Mouse (Mus musculus) macrophage (primary cell): ENCODE results near the gene Thop1. TPM values are rescaled to one million over a fixed set of nuclear protein-coding genes. Genes with fewer than 3 reads are reported as not detected.
A peak's percentile ranks its signal among the peaks of the same experiment; 100 is the strongest.

ENCODE experiments used
- H3K27ac ChIP-seq: fragments of 350-480 bp; formaldehyde crosslinking; 2 replicates; pipeline ENCODE4 v1.9.0; 2021
- H3K36me3 ChIP-seq: fragments of 350-480 bp; formaldehyde crosslinking; 2 replicates; pipeline ENCODE4 v1.9.0; 2021; ENCODE audit errors: inconsistent target
- H3K4me3 ChIP-seq: fragments of 350-480 bp; formaldehyde crosslinking; 2 replicates; pipeline ENCODE4 v1.9.0; 2021; ENCODE audit errors: inconsistent target
- H3K79me2 ChIP-seq: fragments of 350-480 bp; formaldehyde crosslinking; 2 replicates; pipeline ENCODE4 v1.9.0; 2021; ENCODE audit errors: inconsistent target
- WGBS: methylation state at CpG from one replicate; pipeline ENCODE4 v1.1.7; 2026; ENCODE audit warnings: inconsistent platforms; ENCODE audit not compliant: missing documents; 5-methylcytosine and 5-hydroxymethylcytosine counted together
- polyA plus RNA-seq: library from polyadenylated mRNA; stranded (reverse); fragments of 250-400 nt; gene quantifications from 3 replicates; pipeline ENCODE4 v1.2.4, GENCODE M21; 2018; ENCODE audit warnings: inconsistent platforms
- total RNA-seq, 78 experiments: library from RNA; depleted of rRNA; stranded (reverse); fragments of 250-400 nt; gene quantifications; 1 replicate in 9 of 78; 2 replicates in 24 of 78; 3 replicates in 43 of 78; 4 replicates in 2 of 78; pipeline ENCODE4 v1.2.4; 2018; ENCODE audit warnings: inconsistent platforms in 56 of 78

Thop1 gene
- 10 to 100 TPM in 10 of 26 experiments, 1 to 10 TPM in 15, under 1 TPM in 1; 0.77 to 19.7 (median 7.4) TPM for total RNA-seq (2018; cell fraction: chromatin; rRNA removed)
- total RNA-seq (2018; cell fraction: cytosol; rRNA removed): 1 to 10 TPM; 5.3 to 10.0 (median 7.4) TPM
- total RNA-seq (2018; cell fraction: nucleus; rRNA removed): 10 to 100 TPM in 4 of 26 experiments, 1 to 10 TPM in 22; 2.3 to 24.8 (median 5.6) TPM
- 7.4 to 19.1 TPM (median 9.9 TPM) in 3 replicates for polyA plus RNA-seq

GRCm38 (mm10) chr10:81069836-81070235 lies at the start of gene Thop1:
Gene Thop1 (plus strand): TSS chr10:81070035.
- WGBS: 2% methylated on average over 33 of the region's 35 CpGs
- H3K36me3 ChIP-seq: no peaks in the 10 kb centered on the region
- peak within 1 kb of the TSS; percentile 34 for H3K4me3 ChIP-seq
- H3K79me2 ChIP-seq: peaks cover 10% of the 10 kb centered on the region; the same call in 1 of the 2 replicates
- peak within 1 kb of the TSS; percentile 28 for H3K27ac ChIP-seq

- no peaks in the 10 kb centered on the region for H3K79me2 ChIP-seq
- H3K27ac ChIP-seq: no peak overlapping the region
- H3K36me3 ChIP-seq: no peaks in the 10 kb centered on the region
- WGBS: 94% methylated on average over 2 of the region's 2 CpGs
- H3K4me3 ChIP-seq: no peak overlapping the region
Observed at GRCm38 (mm10) chr10:81020207-81020606, 49.6 kb upstream of the Thop1 start.

GRCm38 (mm10) chr10:81021547-81022110 lies 48.2 kb upstream of the Thop1 start:
- Histone ChIP-seq H3K27ac (no peak overlapping the region), H3K4me3 (no peak overlapping the region), H3K79me2 (no peaks in the 10 kb centered on the region), H3K36me3 (no peaks in the 10 kb centered on the region)
- WGBS: 7% methylated on average over 26 of the region's 26 CpGs

DNA sequence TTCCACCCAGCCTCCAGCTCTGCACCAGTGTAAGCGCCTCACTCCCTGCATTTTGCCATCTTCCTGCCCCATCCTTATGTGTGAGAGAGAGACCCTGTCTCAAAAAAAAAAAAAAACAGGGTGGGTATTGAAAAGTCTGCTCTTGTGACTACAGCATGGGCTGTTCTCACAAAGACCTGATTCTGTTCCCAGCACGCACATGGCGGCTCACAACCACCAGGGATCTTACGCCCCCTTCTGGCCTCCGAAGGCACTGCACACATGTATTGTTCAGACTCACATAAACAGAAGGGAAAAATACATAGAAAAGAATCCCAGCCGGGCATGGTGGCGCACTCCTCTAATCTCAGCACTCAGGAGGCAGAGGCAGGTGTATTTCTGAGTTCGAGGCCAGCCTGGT lies 47.1 kb upstream of the Thop1 start:
- H3K36me3 ChIP-seq: no peaks in the 10 kb centered on the region
- H3K27ac ChIP-seq: no peak overlapping the region
- 62% methylated on average over 8 of the region's 8 CpGs for WGBS
- H3K4me3 ChIP-seq: no peak overlapping the region
- no peaks in the 10 kb centered on the region for H3K79me2 ChIP-seq

DNA sequence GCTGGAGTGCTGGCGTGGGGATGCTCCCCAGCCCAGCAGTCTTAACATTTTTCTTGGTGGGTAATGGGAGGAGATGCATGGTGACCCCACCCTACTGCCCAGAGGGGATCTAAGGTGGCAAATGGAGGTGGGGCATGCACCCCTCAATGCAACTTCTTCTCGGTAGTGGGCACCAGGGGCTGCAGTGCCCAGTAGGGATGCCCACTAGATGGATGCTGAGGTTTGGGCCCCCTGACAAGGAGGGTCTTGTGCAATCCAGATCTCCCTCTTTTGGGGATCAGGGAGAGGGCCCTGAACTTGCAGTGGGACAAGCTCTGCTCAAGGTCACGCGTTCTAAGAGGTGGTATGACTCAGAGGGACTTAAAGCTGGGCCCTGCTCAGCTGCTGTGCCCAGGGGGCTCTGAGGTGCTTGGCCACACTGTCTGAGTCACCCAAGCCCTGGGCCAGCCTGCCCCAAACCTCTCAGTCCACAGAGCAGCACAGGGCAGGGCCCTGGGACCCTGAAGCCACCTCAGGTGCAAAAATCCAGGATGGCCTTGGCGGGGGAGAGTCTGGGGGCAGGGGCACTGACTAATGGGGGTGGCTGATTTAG lies 45.4 kb upstream of the Thop1 start:
- Histone ChIP-seq H3K4me3 (no peak overlapping the region), H3K27ac (no peak overlapping the region), H3K36me3 (no peaks in the 10 kb centered on the region), H3K79me2 (no peaks in the 10 kb centered on the region)
- 71% methylated on average over 5 of the region's 5 CpGs for WGBS

- Histone ChIP-seq H3K79me2 (no peaks in the 10 kb centered on the region), H3K4me3 (no peak overlapping the region), H3K36me3 (no peaks in the 10 kb centered on the region), H3K27ac (no peak overlapping the region)
- 5% methylated on average over 29 of the region's 43 CpGs for WGBS
Observed at GRCm38 (mm10) chr10:81025047-81025621, 44.7 kb upstream of the Thop1 start.

- no peak within 1 kb of the TSS for H3K4me3 ChIP-seq
- 63% methylated on average over 12 of the region's 12 CpGs for WGBS
- H3K36me3 ChIP-seq: no peaks in the 10 kb centered on the region
- no peak within 1 kb of the TSS for H3K27ac ChIP-seq
- no peaks in the 10 kb centered on the region for H3K79me2 ChIP-seq
Observed at GRCm38 (mm10) chr10:81025639-81026275, 44.1 kb upstream of the Thop1 start, which contains the start of gene Diras1. Gene Diras1 (minus strand): TSS chr10:81025662.

DNA sequence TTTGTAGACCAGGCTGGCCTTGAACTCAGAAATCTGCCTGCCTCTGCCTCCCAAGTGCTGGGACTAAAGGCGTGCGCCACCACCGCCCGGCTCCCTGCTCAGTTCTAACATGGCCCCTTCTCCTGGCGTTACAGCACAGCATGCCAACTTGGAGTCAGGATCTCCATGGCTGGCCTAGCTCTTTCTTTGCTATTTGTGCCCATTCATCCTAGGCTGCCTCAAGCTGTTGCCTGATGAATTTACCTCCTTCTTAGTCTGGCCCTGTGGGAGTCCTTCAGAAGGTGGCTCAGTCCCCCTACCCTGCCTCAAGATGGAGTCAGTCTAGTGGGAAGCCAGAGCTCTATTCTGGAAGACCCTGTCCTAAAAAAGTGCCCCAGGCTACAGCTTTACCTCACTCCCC lies 43.0 kb upstream of the Thop1 start:
- no peak overlapping the region for H3K27ac ChIP-seq
- 92% methylated on average over 3 of the region's 5 CpGs for WGBS
- H3K79me2 ChIP-seq: no peaks in the 10 kb centered on the region
- peaks cover 4% of the 10 kb centered on the region; the same call in 1 of the 2 replicates for H3K36me3 ChIP-seq
- H3K4me3 ChIP-seq: no peak overlapping the region

DNA sequence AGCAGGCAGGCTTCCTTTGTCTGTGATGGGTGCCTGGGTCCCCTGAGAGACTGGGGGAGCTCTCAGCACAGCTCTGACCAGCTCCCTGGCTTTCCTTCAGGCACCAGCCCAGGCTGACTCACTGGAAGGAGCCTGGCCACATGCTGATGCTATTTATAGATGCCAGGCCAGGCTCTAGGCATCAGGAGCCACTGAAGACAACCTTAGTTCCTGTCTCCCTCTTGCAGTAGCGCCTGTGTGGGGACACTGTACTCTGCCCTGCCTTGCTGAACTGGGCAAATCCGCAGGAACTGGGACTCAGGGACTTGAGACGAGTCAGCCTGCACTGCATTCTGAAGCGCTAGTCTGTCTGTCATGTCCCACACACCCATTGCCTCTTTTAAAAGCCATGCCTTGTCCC lies 42.5 kb upstream of the Thop1 start:
- no peaks in the 10 kb centered on the region for H3K79me2 ChIP-seq
- no peak overlapping the region for H3K4me3 ChIP-seq
- H3K27ac ChIP-seq: no peak overlapping the region
- 51% methylated on average over 4 of the region's 4 CpGs for WGBS
- peaks cover 9% of the 10 kb centered on the region; the same call in 1 of the 2 replicates for H3K36me3 ChIP-seq

- Histone ChIP-seq H3K27ac (no peak overlapping the region), H3K36me3 (peaks cover 17% of the 10 kb centered on the region; the same call in 1 of the 2 replicates), H3K4me3 (no peak overlapping the region), H3K79me2 (no peaks in the 10 kb centered on the region)
Observed at GRCm38 (mm10) chr10:81028219-81028618, 41.6 kb upstream of the Thop1 start.

GRCm38 (mm10) chr10:81029031-81029430 lies 40.8 kb upstream of the Thop1 start:
- Histone ChIP-seq H3K27ac (no peak overlapping the region), H3K4me3 (no peak overlapping the region), H3K36me3 (peaks cover 17% of the 10 kb centered on the region; the same call in 1 of the 2 replicates), H3K79me2 (no peaks in the 10 kb centered on the region)
- 78% methylated on average over 10 of the region's 10 CpGs for WGBS

DNA sequence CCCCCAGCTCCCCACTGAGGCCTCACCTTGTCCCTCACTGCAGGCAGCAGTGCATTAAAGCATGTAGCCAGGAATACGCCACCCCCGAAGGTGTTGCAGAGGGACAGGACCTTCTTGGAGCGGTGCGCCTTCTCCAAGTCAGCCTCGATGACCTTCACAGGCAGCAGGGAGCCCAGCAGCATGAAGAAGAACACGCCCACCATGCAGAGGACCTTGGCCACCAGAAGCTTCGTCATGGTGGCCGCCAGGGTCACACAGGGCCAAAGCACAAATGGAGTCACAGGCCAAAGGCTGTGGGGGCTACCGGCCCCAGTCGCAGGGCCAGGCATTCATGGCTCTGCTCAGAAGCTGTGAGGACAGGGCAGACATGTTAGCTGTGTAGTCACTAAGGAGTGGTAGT lies 36.2 kb upstream of the Thop1 start:
- no peak overlapping the region for H3K4me3 ChIP-seq
- H3K27ac ChIP-seq: no peak overlapping the region
- peaks cover 6% of the 10 kb centered on the region; the same call in 1 of the 2 replicates for H3K79me2 ChIP-seq
- peaks cover 17% of the 10 kb centered on the region; the same call in 1 of the 2 replicates for H3K36me3 ChIP-seq
- 91% methylated on average over 10 of the region's 10 CpGs for WGBS

GRCm38 (mm10) chr10:81036251-81036650 lies 33.6 kb upstream of the Thop1 start:
- H3K4me3 ChIP-seq: peak overlapping the region; percentile 71; the same call in 1 of the 2 replicates
- H3K27ac ChIP-seq: no peak overlapping the region
- H3K79me2 ChIP-seq: peaks cover 6% of the 10 kb centered on the region; the same call in 1 of the 2 replicates
- 78% methylated on average over 6 of the region's 7 CpGs for WGBS
- H3K36me3 ChIP-seq: peaks cover 17% of the 10 kb centered on the region; the same call in 1 of the 2 replicates

DNA sequence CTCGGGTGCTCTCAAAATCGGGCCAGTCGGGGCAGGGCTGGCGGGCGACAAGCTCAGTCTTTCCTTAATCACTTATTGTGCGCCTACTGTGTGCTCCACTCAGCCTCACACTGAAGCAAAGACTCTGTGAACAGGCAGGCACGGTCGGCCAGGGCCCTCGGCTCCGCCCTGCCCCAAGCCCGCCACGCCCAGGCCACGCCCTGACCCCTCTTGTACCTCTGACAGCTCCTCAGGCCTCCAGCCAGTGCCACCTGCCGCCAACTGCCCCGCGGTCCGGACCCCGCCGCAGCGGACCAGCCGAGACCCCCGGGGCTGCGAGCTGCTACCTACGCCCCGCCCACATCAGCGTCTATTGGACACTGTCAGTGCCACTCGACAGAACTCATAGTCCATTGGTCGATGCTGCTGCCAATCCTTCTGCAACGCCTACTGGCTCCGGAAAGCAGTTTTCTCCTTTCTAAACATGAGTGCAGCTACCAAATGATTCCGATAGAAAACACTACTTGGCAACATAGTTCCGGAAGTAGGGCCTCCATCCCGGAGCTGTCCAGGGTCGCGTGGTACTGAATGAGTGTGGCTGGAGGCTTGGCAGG lies 32.8 kb upstream of the Thop1 start, which contains the start of gene Slc39a3:
Gene Slc39a3, minus strand, starts transcription at position 439 of the 593 bp plus-strand sequence.
- Histone ChIP-seq H3K27ac (no peak within 1 kb of the TSS), H3K4me3 (peak within 1 kb of the TSS; percentile 71), H3K36me3 (peaks cover 10% of the 10 kb centered on the region; the same call in 1 of the 2 replicates), H3K79me2 (peaks cover 6% of the 10 kb centered on the region; the same call in 1 of the 2 replicates)
- 1% methylated on average over 35 of the region's 35 CpGs for WGBS
